Mouse (Mus musculus) liver, postnatal 0 days (tissue): Measurements from ENCODE around the gene Secisbp2. TPM values are rescaled to one million over a fixed set of nuclear protein-coding genes. Genes with fewer than 3 reads are reported as not detected.

Experiments
- ATAC-seq: fragments of 200-750 bp; cut with Nextera tagmentation; 2 replicates; pipeline ENCODE4 v1.8.0; 2017; ENCODE audit warnings: mild to moderate bottlenecking, moderate library complexity
- DNase-seq: peaks from one replicate; pipeline ENCODE4 v3.0.0-alpha.2; 2016
- H3K27ac ChIP-seq: fragments of 300-500 bp; sonication (generic); 2 replicates; pipeline ENCODE4 v1.5.1; 2014; ENCODE audit warnings: antibody characterized with exemption, moderate library complexity, mild to moderate bottlenecking, low read depth
- H3K27me3 ChIP-seq: fragments of 300-500 bp; sonication (generic); 2 replicates; pipeline ENCODE4 v1.6.1; 2014; ENCODE audit warnings: low read length, control low read depth, mixed read lengths; ENCODE audit not compliant: insufficient read depth
- H3K36me3 ChIP-seq: fragments of 300-500 bp; sonication (generic); replicated peaks from 2 replicates; pipeline ENCODE4 v1.6.1; 2014; ENCODE audit warnings: mild to moderate bottlenecking, control low read depth, low read length, moderate library complexity, mixed read lengths; ENCODE audit not compliant: insufficient read depth
- H3K4me1 ChIP-seq: fragments of 300-500 bp; sonication (generic); 2 replicates; pipeline ENCODE4 v1.6.1; 2014; ENCODE audit warnings: antibody characterized with exemption, mild to moderate bottlenecking, control low read depth; ENCODE audit not compliant: insufficient read depth
- H3K4me2 ChIP-seq: fragments of 300-500 bp; sonication (generic); 2 replicates; pipeline ENCODE4 v1.6.1; 2014; ENCODE audit warnings: low read depth, mild to moderate bottlenecking, low read length, moderate library complexity, mixed read lengths
- H3K4me3 ChIP-seq: fragments of 300-500 bp; sonication (generic); 2 replicates; pipeline ENCODE4 v1.5.1; 2014; ENCODE audit warnings: low read depth, low read length
- H3K9ac ChIP-seq: fragments of 300-500 bp; sonication (generic); replicated peaks from 2 replicates; pipeline ENCODE4 v1.6.1; 2014; ENCODE audit warnings: mild to moderate bottlenecking, moderate library complexity
- H3K9me3 ChIP-seq: fragments of 300-500 bp; sonication (generic); 2 replicates; pipeline ENCODE4 v1.6.1; 2016; ENCODE audit warnings: mild to moderate bottlenecking, control low read depth, low read length, mixed read lengths
- CTCF ChIP-seq: sonication (generic); IDR thresholded peaks from 2 replicates; pipeline ENCODE4 v1.5.1; 2016; ENCODE audit warnings: antibody characterized with exemption, low read depth
- EP300 ChIP-seq: IDR thresholded peaks from 2 replicates; pipeline ENCODE4 v1.6.1; 2016; ENCODE audit warnings: antibody characterized with exemption, low read depth, mild to moderate bottlenecking
- WGBS: fragments of 180-500 bp; shearing (Covaris S2); extraction: QIAGEN DNeasy Blood & Tissue Kit; methylation state at CpG from one replicate; pipeline ENCODE4 v1.1.7; 2014; ENCODE audit not compliant: insufficient replicate concordance; 5-methylcytosine and 5-hydroxymethylcytosine counted together
- polyA plus RNA-seq: library from polyadenylated mRNA; unstranded; fragments of >200 nt; fragmentation: Nextera tagmentation; extraction: Ambion mirVana; gene quantifications from 2 replicates; pipeline ENCODE4 v1.2.1, GENCODE M21; 2015

The Secisbp2 gene
- polyA plus RNA-seq, 1 experiment from 2014 or later: 12.2 TPM

- H3K9ac ChIP-seq: no peak overlapping the region
- no peak for DNase-seq
- no peak overlapping the region; the same call in 1 of the 2 replicates for H3K4me2 ChIP-seq
- H3K36me3 ChIP-seq: peaks cover 11% of the 10 kb centered on the region; the same call in 1 of the 2 replicates
- 63% methylated on average over 3 of the region's 3 CpGs for WGBS
- no peak overlapping the region for H3K27ac ChIP-seq
- H3K4me3 ChIP-seq: no peak overlapping the region
- TF ChIP-seq EP300 (no peak), CTCF (no peak)
- ATAC-seq: peak; percentile 25; the same call in 1 of the 2 replicates
- no peaks in the 10 kb centered on the region for H3K9me3 ChIP-seq
- no peaks in the 10 kb centered on the region for H3K27me3 ChIP-seq
- H3K4me1 ChIP-seq: no peaks in the 10 kb centered on the region
These were observed 46.8 kb downstream of the Secisbp2 start for GRCm38 (mm10) chr13:51698318-51698717.

DNA sequence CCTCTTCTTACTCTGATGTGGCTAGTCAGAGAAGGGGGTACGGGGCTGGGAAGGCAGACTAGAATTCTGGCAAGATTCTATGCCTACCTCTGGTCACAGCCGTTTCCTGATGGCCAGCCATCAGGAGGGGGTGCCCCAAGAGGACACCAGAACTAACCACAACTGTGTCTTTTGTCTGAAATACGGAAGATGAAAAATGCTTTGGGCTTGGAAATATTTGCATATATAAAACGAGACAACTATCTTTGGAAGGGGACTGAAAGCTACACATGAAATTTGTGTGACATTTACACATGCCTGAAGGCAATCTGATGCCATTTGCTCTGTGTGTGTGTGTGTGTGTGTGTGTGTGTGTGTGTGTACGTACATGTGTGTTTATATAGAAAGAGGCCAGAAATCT is 52.4 kb downstream of the Secisbp2 start:
- 75% methylated on average over 5 of the region's 5 CpGs for WGBS
- no peak overlapping the region for H3K27ac ChIP-seq
- H3K4me1 ChIP-seq: no peaks in the 10 kb centered on the region
- no peak overlapping the region for H3K4me2 ChIP-seq
- DNase-seq (no peak), ATAC-seq (no peak)
- H3K36me3 ChIP-seq: peaks cover 18% of the 10 kb centered on the region; the same call in 1 of the 2 replicates
- H3K27me3 ChIP-seq: no peaks in the 10 kb centered on the region
- H3K4me3 ChIP-seq: no peak overlapping the region
- no peak overlapping the region for H3K9ac ChIP-seq
- TF ChIP-seq CTCF (no peak), EP300 (no peak)
- no peaks in the 10 kb centered on the region for H3K9me3 ChIP-seq

DNA sequence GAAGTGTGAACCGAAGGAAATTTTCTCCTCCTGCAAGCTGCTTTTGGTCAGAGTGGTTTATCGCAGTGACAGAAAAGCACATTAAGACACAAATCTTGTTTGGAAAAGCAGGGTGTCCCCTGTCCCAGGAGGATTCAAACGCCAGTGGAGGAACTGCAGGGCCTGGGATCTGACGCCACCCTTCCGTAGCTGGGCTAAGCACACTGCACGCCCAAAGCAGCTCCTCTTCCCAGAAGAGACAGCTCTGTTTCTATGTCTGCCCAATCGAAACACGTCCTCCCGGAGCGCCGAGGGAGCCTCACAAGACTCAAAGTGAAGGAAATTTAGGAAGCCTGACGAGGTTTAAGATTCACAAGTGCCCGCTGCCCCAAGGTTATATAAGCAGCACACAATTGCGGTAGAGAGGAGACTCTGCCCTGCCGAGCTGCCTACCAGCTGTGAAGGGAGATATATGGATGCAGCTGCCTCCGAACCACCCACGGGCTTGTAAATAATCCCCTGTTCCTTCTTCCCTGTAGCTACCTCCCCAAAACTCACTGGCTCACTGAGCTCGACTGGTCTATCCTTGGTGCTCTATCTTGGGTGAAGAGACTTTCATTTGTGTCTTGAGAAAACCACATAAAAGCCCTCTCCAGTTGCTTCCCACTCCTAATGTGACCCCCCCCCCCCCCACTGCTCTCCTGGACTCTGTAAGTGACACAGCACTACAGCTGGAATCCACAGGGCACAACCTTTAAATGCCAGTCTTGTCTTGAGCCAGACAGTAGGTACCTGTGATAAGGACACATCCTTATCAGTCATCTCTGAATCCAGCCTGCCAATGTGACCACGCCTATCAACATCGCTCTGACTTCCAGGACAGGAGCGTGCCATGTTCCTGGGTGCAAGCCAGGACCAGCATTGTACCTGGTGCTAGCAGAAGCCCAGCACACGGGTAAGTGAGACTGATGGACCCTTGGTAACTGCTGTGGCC is 54.7 kb downstream of the Secisbp2 start:
- whole genome bisulfite sequencing: 75% methylated on average over 22 of the region's 22 CpGs
- no peak overlapping the region for H3K9ac ChIP-seq
- no peak overlapping the region for H3K27ac ChIP-seq
- DNase-seq: no peak
- H3K4me2 ChIP-seq: no peak overlapping the region
- peaks cover 21% of the 10 kb centered on the region; the same call in 1 of the 2 replicates for H3K36me3 ChIP-seq
- H3K4me1 ChIP-seq: no peaks in the 10 kb centered on the region
- TF ChIP-seq CTCF (no peak), EP300 (no peak)
- no peak overlapping the region for H3K4me3 ChIP-seq
- no peaks in the 10 kb centered on the region for H3K9me3 ChIP-seq
- ATAC-seq: no peak
- H3K27me3 ChIP-seq: no peaks in the 10 kb centered on the region

- Histone ChIP-seq H3K27me3 (no peaks in the 10 kb centered on the region), H3K4me3 (no peak overlapping the region), H3K4me2 (no peak overlapping the region), H3K27ac (0 out of 2 replicates have a peak overlapping the region, but pooled peaks have one; percentile 30), H3K4me1 (no peaks in the 10 kb centered on the region), H3K9ac (no peak overlapping the region), H3K9me3 (no peaks in the 10 kb centered on the region), H3K36me3 (peaks cover 13% of the 10 kb centered on the region)
- WGBS: 60% methylated on average over 7 of the region's 7 CpGs
- TF ChIP-seq EP300: no peak
- TF ChIP-seq CTCF: no peak
- DNase-seq: peak; percentile 62
- no peak; the same call in 1 of the 2 replicates for ATAC-seq
These were observed 59.2 kb downstream of the Secisbp2 start for GRCm38 (mm10) chr13:51710738-51711137.

- H3K36me3 ChIP-seq: peaks cover 11% of the 10 kb centered on the region
- TF ChIP-seq EP300: no peak
- TF ChIP-seq CTCF: no peak
- H3K4me3 ChIP-seq: no peak overlapping the region
- 88% methylated on average over 8 of the region's 8 CpGs for WGBS
- H3K27me3 ChIP-seq: no peaks in the 10 kb centered on the region
- DNase-seq (no peak), ATAC-seq (no peak)
- H3K27ac ChIP-seq: no peak overlapping the region
- no peak overlapping the region for H3K9ac ChIP-seq
- no peaks in the 10 kb centered on the region for H3K4me1 ChIP-seq
- no peaks in the 10 kb centered on the region for H3K9me3 ChIP-seq
- no peak overlapping the region for H3K4me2 ChIP-seq
These were observed 60.5 kb downstream of the Secisbp2 start for GRCm38 (mm10) chr13:51712022-51712421.

GRCm38 (mm10) chr13:51716350-51717263 is 65.1 kb downstream of the Secisbp2 start:
- DNase-seq: no peak
- WGBS: 59% methylated on average over 8 of the region's 8 CpGs
- peaks cover 7% of the 10 kb centered on the region; the same call in 1 of the 2 replicates for H3K36me3 ChIP-seq
- no peak overlapping the region for H3K4me3 ChIP-seq
- peak; percentile 40 for ATAC-seq
- H3K27me3 ChIP-seq: no peaks in the 10 kb centered on the region
- no peak overlapping the region for H3K4me2 ChIP-seq
- no peak overlapping the region for H3K9ac ChIP-seq
- H3K9me3 ChIP-seq: no peaks in the 10 kb centered on the region
- no peaks in the 10 kb centered on the region for H3K4me1 ChIP-seq
- H3K27ac ChIP-seq: no peak overlapping the region
- TF ChIP-seq EP300 (no peak), CTCF (no peak)
